Comparison of ENCODE assay signal across 18 mouse cellular contexts in the genomic region with DNA sequence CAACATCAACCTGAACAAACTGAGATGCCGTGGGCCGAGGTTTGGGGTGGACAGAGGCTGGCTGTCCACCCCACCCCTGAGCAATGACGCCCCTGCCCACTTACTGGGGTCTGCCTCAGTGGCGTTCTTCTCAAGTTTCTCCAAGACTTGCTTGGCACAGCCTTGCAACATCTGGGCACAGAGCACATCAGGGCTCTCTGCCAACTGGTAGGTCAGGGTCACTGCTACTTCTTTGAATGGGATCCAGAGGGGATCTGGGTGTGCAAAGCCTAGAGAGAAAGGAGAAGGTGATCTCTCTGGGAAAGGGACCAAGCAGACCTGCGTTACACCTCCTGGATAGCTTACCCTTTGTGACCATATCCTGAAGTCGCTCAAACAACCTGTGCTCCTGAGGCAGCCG.
"Had no signal": no experiment of that assay in that cellular context is flagged by ENCODE, and none has a peak within 500 bp of the region (broad histone marks: within the 10 kb centered on the region; RNA-seq: fewer than 3 reads in every experiment).

No protein-coding gene starts in this region.

- H3K4me3 ChIP-seq: limb, embryonic 13.5 days; lung, embryonic 15.5 days; megakaryocyte, embryonic 14.5 days; midbrain, embryonic 12.5 days; neural tube, embryonic 13.5 days had no signal

- DNase-seq: kidney, adult 9 months; kidney, postnatal 36 days; layer of hippocampus, adult 9-11 months; left cerebral cortex, postnatal 4 days; lung, postnatal 14 days; right cerebral cortex, adult 18-20 months; right cerebral cortex, postnatal 25 days had no signal

- H3K27me3 ChIP-seq: limb, embryonic 13.5 days; lung, embryonic 15.5 days; megakaryocyte, embryonic 14.5 days; midbrain, embryonic 12.5 days; neural tube, embryonic 13.5 days had no signal

- ATAC-seq: intestine, postnatal 0 days; midbrain, embryonic 16.5 days had no signal

- H3K4me1 ChIP-seq: limb, embryonic 13.5 days; lung, embryonic 15.5 days; midbrain, embryonic 12.5 days; neural tube, embryonic 13.5 days had no signal

- H3K9me3 ChIP-seq: limb, embryonic 13.5 days; lung, embryonic 15.5 days; megakaryocyte, embryonic 14.5 days; midbrain, embryonic 12.5 days; neural tube, embryonic 13.5 days had no signal

- H3K27ac ChIP-seq: kidney, postnatal 0 days; limb, embryonic 13.5 days; liver, embryonic 14.5 days; lung, embryonic 15.5 days; macrophage; midbrain, embryonic 12.5 days; neural tube, embryonic 13.5 days; stomach, postnatal 0 days had no signal

- H3K9ac ChIP-seq: limb, embryonic 13.5 days; liver, embryonic 14.5 days; lung, embryonic 15.5 days; midbrain, embryonic 12.5 days; neural tube, embryonic 13.5 days had no signal

- H3K4me2 ChIP-seq: limb, embryonic 13.5 days; lung, embryonic 15.5 days; midbrain, embryonic 12.5 days; neural tube, embryonic 13.5 days had no signal
